Mouse (Mus musculus): ENCODE measurements around the gene Chic2. TPM values are rescaled to one million over a fixed set of nuclear protein-coding genes. Genes with fewer than 3 reads are reported as not detected.
A peak's percentile ranks its signal among the peaks of the same experiment; 100 is the strongest.

The Chic2 gene
- polyA plus RNA-seq, 1 experiment from 2014 or later: 39.0 TPM

GRCm38 (mm10) chr5:75063177-75063576 lies 18.6 kb upstream of the Chic2 start:
- peaks cover 65% of the 10 kb centered on the region for H3K27me3 ChIP-seq
- H3K36me3 ChIP-seq: no peaks in the 10 kb centered on the region
- ATAC-seq (ENCODE audit: low FRiP score): no peak
- peaks cover 15% of the 10 kb centered on the region for H3K4me1 ChIP-seq (replicated peaks)
- 25% methylated on average over 4 of the region's 4 CpGs for whole genome bisulfite sequencing
- H3K9ac ChIP-seq: no peak overlapping the region
- H3K27ac ChIP-seq: no peak overlapping the region
- peaks cover 3% of the 10 kb centered on the region; the same call in 1 of the 2 replicates for H3K9me3 ChIP-seq
- H3K4me2 ChIP-seq: no peak overlapping the region
- H3K4me3 ChIP-seq: no peak overlapping the region

- Histone ChIP-seq H3K4me2 (no peak overlapping the region), H3K4me1 (replicated peaks) (no peaks in the 10 kb centered on the region), H3K9me3 (no peaks in the 10 kb centered on the region), H3K9ac (no peak overlapping the region), H3K36me3 (no peaks in the 10 kb centered on the region), H3K4me3 (no peak overlapping the region), H3K27ac (no peak overlapping the region), H3K27me3 (peaks cover 63% of the 10 kb centered on the region)
- ATAC-seq (ENCODE audit: low FRiP score): no peak
- WGBS: 83% methylated on average over 4 of the region's 4 CpGs
Observed at GRCm38 (mm10) chr5:75051109-75051508, 6.5 kb upstream of the Chic2 start.

GRCm38 (mm10) chr5:75046681-75047321 lies 2.2 kb upstream of the Chic2 start:
- no peak overlapping the region for H3K9ac ChIP-seq
- H3K27me3 ChIP-seq: peaks cover 53% of the 10 kb centered on the region
- H3K9me3 ChIP-seq: no peaks in the 10 kb centered on the region
- no peak for ATAC-seq (ENCODE audit: low FRiP score)
- H3K27ac ChIP-seq: no peak overlapping the region
- H3K4me2 ChIP-seq: no peak overlapping the region
- 54% methylated on average over 15 of the region's 15 CpGs for WGBS
- H3K4me1 ChIP-seq (replicated peaks): peaks cover 19% of the 10 kb centered on the region
- 0 out of 2 replicates have a peak, but pooled peaks cover 1% of the 10 kb centered on the region for H3K36me3 ChIP-seq
- H3K4me3 ChIP-seq: no peak overlapping the region

- Histone ChIP-seq H3K9ac (no peak overlapping the region), H3K36me3 (peaks cover 8% of the 10 kb centered on the region), H3K4me2 (no peak overlapping the region), H3K27ac (no peak overlapping the region), H3K4me1 (replicated peaks) (peaks cover 21% of the 10 kb centered on the region), H3K4me3 (no peak overlapping the region), H3K27me3 (peaks cover 42% of the 10 kb centered on the region), H3K9me3 (no peaks in the 10 kb centered on the region)
- WGBS: 91% methylated on average over 7 of the region's 7 CpGs
- no peak for ATAC-seq (ENCODE audit: low FRiP score)
Observed at GRCm38 (mm10) chr5:75045371-75045770, 797 bp upstream of the Chic2 start.

GRCm38 (mm10) chr5:75043621-75044301 lies 813 bp downstream of the Chic2 start:
- Histone ChIP-seq H3K9ac (peak overlapping the region; percentile 97), H3K27ac (peak overlapping the region; percentile 89), H3K4me1 (replicated peaks) (peaks cover 26% of the 10 kb centered on the region), H3K36me3 (peaks cover 8% of the 10 kb centered on the region), H3K27me3 (peaks cover 31% of the 10 kb centered on the region), H3K9me3 (no peaks in the 10 kb centered on the region), H3K4me2 (peak overlapping the region; percentile 86), H3K4me3 (peak overlapping the region; percentile 79)
- WGBS: under 1% methylated on average over 20 of the region's 36 CpGs
- peak; percentile 90 for ATAC-seq (ENCODE audit: low FRiP score)

GRCm38 (mm10) chr5:75043011-75043445 lies 1.5 kb downstream of the Chic2 start:
- peaks cover 29% of the 10 kb centered on the region for H3K4me1 ChIP-seq (replicated peaks)
- WGBS: 48% methylated on average over 9 of the region's 9 CpGs

GRCm38 (mm10) chr5:75039307-75039706 lies 5.3 kb downstream of the Chic2 start:
- Histone ChIP-seq H3K27me3 (no peaks in the 10 kb centered on the region), H3K27ac (no peak overlapping the region), H3K4me3 (no peak overlapping the region), H3K9me3 (no peaks in the 10 kb centered on the region), H3K4me2 (no peak overlapping the region), H3K9ac (no peak overlapping the region), H3K4me1 (replicated peaks) (peaks cover 29% of the 10 kb centered on the region), H3K36me3 (peaks cover 8% of the 10 kb centered on the region)
- no peak for ATAC-seq (ENCODE audit: low FRiP score)
- 90% methylated on average over 1 of the region's 1 CpGs for WGBS

More at GRCm38 (mm10) chr5:75043011-75043445, 1.5 kb downstream of the Chic2 start:
- ATAC-seq (ENCODE audit: low FRiP score): no peak
- Histone ChIP-seq H3K36me3 (peaks cover 8% of the 10 kb centered on the region), H3K9ac (peak overlapping the region; percentile 97), H3K27ac (no peak overlapping the region), H3K4me3 (peak overlapping the region; percentile 79), H3K9me3 (no peaks in the 10 kb centered on the region), H3K4me2 (peak overlapping the region; percentile 86), H3K27me3 (peaks cover 24% of the 10 kb centered on the region)

- peaks cover 14% of the 10 kb centered on the region; the same call in 1 of the 2 replicates for H3K4me1 ChIP-seq (replicated peaks)
- no peak for ATAC-seq (ENCODE audit: low FRiP score)
- no peak overlapping the region for H3K4me2 ChIP-seq
- H3K27me3 ChIP-seq: no peaks in the 10 kb centered on the region
- H3K9ac ChIP-seq: no peak overlapping the region
- H3K4me3 ChIP-seq: no peak overlapping the region
- peaks cover 3% of the 10 kb centered on the region; the same call in 1 of the 2 replicates for H3K36me3 ChIP-seq
- 90% methylated on average over 3 of the region's 3 CpGs for WGBS
- no peak overlapping the region for H3K27ac ChIP-seq
- H3K9me3 ChIP-seq: no peaks in the 10 kb centered on the region
Observed at GRCm38 (mm10) chr5:75035475-75035874, 9.1 kb downstream of the Chic2 start.

- Histone ChIP-seq H3K27ac (no peak overlapping the region), H3K36me3 (no peaks in the 10 kb centered on the region), H3K4me3 (no peak overlapping the region), H3K4me1 (replicated peaks) (peaks cover 23% of the 10 kb centered on the region), H3K4me2 (no peak overlapping the region), H3K27me3 (peaks cover 47% of the 10 kb centered on the region), H3K9ac (no peak overlapping the region), H3K9me3 (no peaks in the 10 kb centered on the region)
- WGBS: 32% methylated on average over 1 of the region's 1 CpGs
- ATAC-seq (ENCODE audit: low FRiP score): no peak
Observed at GRCm38 (mm10) chr5:75014768-75015167, 29.8 kb downstream of the Chic2 start.

- no peak overlapping the region; the same call in 1 of the 2 replicates for H3K9ac ChIP-seq
- peaks cover 43% of the 10 kb centered on the region for H3K27me3 ChIP-seq
- no peak for ATAC-seq (ENCODE audit: low FRiP score)
- no peaks in the 10 kb centered on the region for H3K9me3 ChIP-seq
- no peak overlapping the region for H3K4me3 ChIP-seq
- peaks cover 23% of the 10 kb centered on the region for H3K4me1 ChIP-seq (replicated peaks)
- H3K27ac ChIP-seq: peak overlapping the region; percentile 58
- 16% methylated on average over 8 of the region's 8 CpGs for WGBS
- H3K36me3 ChIP-seq: peaks cover 5% of the 10 kb centered on the region
- peak overlapping the region; percentile 13 for H3K4me2 ChIP-seq
Observed at GRCm38 (mm10) chr5:75012771-75013421, 31.7 kb downstream of the Chic2 start.

- Histone ChIP-seq H3K27me3 (peaks cover 43% of the 10 kb centered on the region), H3K9ac (no peak overlapping the region), H3K4me3 (no peak overlapping the region), H3K36me3 (peaks cover 6% of the 10 kb centered on the region), H3K27ac (peak overlapping the region; percentile 58), H3K9me3 (no peaks in the 10 kb centered on the region), H3K4me2 (no peak overlapping the region), H3K4me1 (replicated peaks) (peaks cover 23% of the 10 kb centered on the region)
- WGBS: 25% methylated on average over 4 of the region's 4 CpGs
- no peak for ATAC-seq (ENCODE audit: low FRiP score)
Observed at GRCm38 (mm10) chr5:75011985-75012738, 32.4 kb downstream of the Chic2 start.

- Histone ChIP-seq H3K36me3 (peaks cover 18% of the 10 kb centered on the region), H3K9ac (no peak overlapping the region), H3K9me3 (no peaks in the 10 kb centered on the region), H3K4me1 (replicated peaks) (no peaks in the 10 kb centered on the region), H3K4me2 (no peak overlapping the region), H3K4me3 (no peak overlapping the region), H3K27me3 (peaks cover 68% of the 10 kb centered on the region), H3K27ac (no peak overlapping the region)
- no peak for ATAC-seq (ENCODE audit: low FRiP score)
- WGBS: 67% methylated on average over 3 of the region's 3 CpGs
Observed at GRCm38 (mm10) chr5:75004755-75005154, 39.8 kb downstream of the Chic2 start.
